Mouse (Mus musculus): ENCODE data around the gene Invs.

Gene Invs

GRCm38 (mm10) chr4:48407350-48408039 is 127.9 kb downstream of the Invs start:
- Histone ChIP-seq H3K36me3 (ENCODE audit: insufficient read depth, low read length) (no peaks in the 10 kb centered on the region), H3K4me1 (replicated peaks; ENCODE audit: low read depth, low read length) (peaks cover 9% of the 10 kb centered on the region), H3K27me3 (ENCODE audit: insufficient read depth, low read length) (peaks cover 5% of the 10 kb centered on the region), H3K9me3 (ENCODE audit: low read length) (no peaks in the 10 kb centered on the region), H3K4me3 (replicated peaks; ENCODE audit: low read length) (peak overlapping the region; percentile 60)
- TF ChIP-seq CTCF (conservative IDR thresholded peaks at IDR 0.05; ENCODE audit: low read length): peak; percentile 98
- TF ChIP-seq NANOG (IDR thresholded peaks at IDR 0.05; ENCODE audit: borderline replicate concordance, low read length): no peak

- no peaks in the 10 kb centered on the region for H3K9me3 ChIP-seq (ENCODE audit: low read length)
- no peak overlapping the region for H3K4me3 ChIP-seq (replicated peaks; ENCODE audit: low read length)
- peaks cover 5% of the 10 kb centered on the region for H3K27me3 ChIP-seq (ENCODE audit: insufficient read depth, low read length)
- H3K4me1 ChIP-seq (replicated peaks; ENCODE audit: low read depth, low read length): no peaks in the 10 kb centered on the region
- no peak for TF ChIP-seq CTCF (conservative IDR thresholded peaks at IDR 0.05; ENCODE audit: low read length)
- TF ChIP-seq POU5F1 (IDR thresholded peaks at IDR 0.05; ENCODE audit: borderline replicate concordance, low read length): no peak
- no peak for TF ChIP-seq NANOG (IDR thresholded peaks at IDR 0.05; ENCODE audit: borderline replicate concordance, low read length)
- H3K36me3 ChIP-seq (ENCODE audit: insufficient read depth, low read length): no peaks in the 10 kb centered on the region
These were observed 133.9 kb downstream of the Invs start for GRCm38 (mm10) chr4:48413473-48413872.

- Histone ChIP-seq H3K36me3 (ENCODE audit: insufficient read depth, low read length) (no peaks in the 10 kb centered on the region), H3K4me1 (replicated peaks; ENCODE audit: low read depth, low read length) (no peaks in the 10 kb centered on the region), H3K27me3 (ENCODE audit: insufficient read depth, low read length) (no peaks in the 10 kb centered on the region), H3K4me3 (replicated peaks; ENCODE audit: low read length) (no peak overlapping the region), H3K9me3 (ENCODE audit: low read length) (no peaks in the 10 kb centered on the region)
- TF ChIP-seq CTCF (conservative IDR thresholded peaks at IDR 0.05; ENCODE audit: low read length) (no peak), NANOG (IDR thresholded peaks at IDR 0.05; ENCODE audit: borderline replicate concordance, low read length) (no peak), POU5F1 (IDR thresholded peaks at IDR 0.05; ENCODE audit: borderline replicate concordance, low read length) (no peak)
These were observed 136.3 kb downstream of the Invs start for GRCm38 (mm10) chr4:48415838-48416335.

DNA sequence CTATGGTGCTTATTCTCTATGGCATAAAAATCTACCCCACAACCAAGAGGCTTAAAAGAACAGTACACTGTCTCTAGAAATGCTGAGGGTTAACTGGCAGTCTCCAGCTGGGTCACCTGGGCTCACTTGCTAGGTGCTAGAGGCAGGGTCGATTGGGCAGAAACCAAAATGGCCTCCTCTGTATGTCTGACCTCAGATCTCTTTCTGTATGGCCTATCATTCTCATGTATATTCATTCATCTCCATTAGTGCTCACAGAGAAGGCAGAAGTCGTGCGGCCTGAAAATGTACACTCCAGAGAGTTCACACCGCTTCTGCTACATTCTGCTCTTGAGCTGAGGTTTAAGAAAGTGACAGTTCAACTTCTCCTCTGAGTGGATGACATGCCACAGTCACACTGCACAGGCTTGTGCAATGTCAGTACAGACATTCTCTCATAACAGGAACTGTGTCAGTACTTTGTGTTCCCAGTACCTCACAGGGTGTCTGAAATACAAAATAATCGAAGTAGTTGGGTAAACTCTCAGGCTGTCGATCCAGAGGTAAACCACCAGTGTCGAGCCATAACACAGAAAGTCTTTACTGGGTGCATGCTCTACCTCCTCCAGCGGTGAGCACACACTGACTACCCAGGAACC is 139.4 kb downstream of the Invs start:
- Histone ChIP-seq H3K4me1 (replicated peaks; ENCODE audit: low read depth, low read length) (peaks cover 13% of the 10 kb centered on the region), H3K27me3 (ENCODE audit: insufficient read depth, low read length) (no peaks in the 10 kb centered on the region), H3K36me3 (ENCODE audit: insufficient read depth, low read length) (peaks cover 24% of the 10 kb centered on the region), H3K9me3 (ENCODE audit: low read length) (no peaks in the 10 kb centered on the region), H3K4me3 (replicated peaks; ENCODE audit: low read length) (no peak overlapping the region)
- no peak for TF ChIP-seq CTCF (conservative IDR thresholded peaks at IDR 0.05; ENCODE audit: low read length)
- TF ChIP-seq POU5F1 (IDR thresholded peaks at IDR 0.05; ENCODE audit: borderline replicate concordance, low read length): no peak
- TF ChIP-seq NANOG (IDR thresholded peaks at IDR 0.05; ENCODE audit: borderline replicate concordance, low read length): no peak

DNA sequence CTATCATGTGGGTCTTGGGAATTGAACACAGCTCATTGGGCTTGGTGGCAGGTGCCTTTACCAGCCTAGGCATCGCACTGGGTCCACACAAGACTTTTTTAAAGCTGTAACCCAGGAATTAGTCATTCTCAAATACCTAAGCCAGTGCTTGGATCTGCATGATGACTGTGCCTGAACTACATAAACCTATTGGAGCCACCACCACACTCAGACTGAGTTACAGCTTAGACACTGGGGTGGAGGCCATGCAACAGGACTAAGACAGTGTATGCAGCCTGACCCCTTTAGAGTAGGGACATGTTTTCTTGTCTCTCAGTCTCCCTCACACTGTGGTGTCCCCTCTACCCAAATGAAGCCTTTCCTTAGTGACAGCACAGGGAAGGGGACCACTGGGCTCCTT is 143.1 kb downstream of the Invs start:
- Histone ChIP-seq H3K36me3 (ENCODE audit: insufficient read depth, low read length) (peaks cover 47% of the 10 kb centered on the region), H3K9me3 (ENCODE audit: low read length) (no peaks in the 10 kb centered on the region), H3K4me3 (replicated peaks; ENCODE audit: low read length) (no peak overlapping the region), H3K27me3 (ENCODE audit: insufficient read depth, low read length) (no peaks in the 10 kb centered on the region), H3K4me1 (replicated peaks; ENCODE audit: low read depth, low read length) (peaks cover 39% of the 10 kb centered on the region)
- no peak for TF ChIP-seq NANOG (IDR thresholded peaks at IDR 0.05; ENCODE audit: borderline replicate concordance, low read length)
- no peak for TF ChIP-seq POU5F1 (IDR thresholded peaks at IDR 0.05; ENCODE audit: borderline replicate concordance, low read length)
- TF ChIP-seq CTCF (conservative IDR thresholded peaks at IDR 0.05; ENCODE audit: low read length): no peak

DNA sequence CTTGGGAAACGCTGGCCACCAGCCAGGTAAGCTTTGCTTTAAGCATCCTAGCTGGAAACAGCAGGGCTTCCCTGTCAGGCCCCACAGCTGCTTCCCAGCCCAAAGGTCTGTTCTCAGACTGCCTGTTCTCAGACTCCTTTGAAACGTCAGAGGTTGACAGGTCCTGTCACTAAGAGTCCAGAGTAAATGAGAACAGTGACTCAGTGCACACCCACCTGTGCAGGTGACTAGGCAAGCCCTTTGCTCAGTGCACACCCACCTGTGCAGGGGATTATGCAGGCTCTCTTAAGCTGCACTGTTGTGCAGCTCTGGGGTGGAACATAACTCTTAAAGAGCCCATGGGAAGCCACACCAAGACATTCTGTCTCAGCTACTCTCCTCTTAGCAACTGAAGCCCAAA is 144.2 kb downstream of the Invs start:
- Histone ChIP-seq H3K4me1 (replicated peaks; ENCODE audit: low read depth, low read length) (peaks cover 47% of the 10 kb centered on the region), H3K36me3 (ENCODE audit: insufficient read depth, low read length) (peaks cover 58% of the 10 kb centered on the region)
- TF ChIP-seq NANOG (IDR thresholded peaks at IDR 0.05; ENCODE audit: borderline replicate concordance, low read length): no peak
- no peak for TF ChIP-seq CTCF (conservative IDR thresholded peaks at IDR 0.05; ENCODE audit: low read length)
- TF ChIP-seq POU5F1 (IDR thresholded peaks at IDR 0.05; ENCODE audit: borderline replicate concordance, low read length): no peak

DNA sequence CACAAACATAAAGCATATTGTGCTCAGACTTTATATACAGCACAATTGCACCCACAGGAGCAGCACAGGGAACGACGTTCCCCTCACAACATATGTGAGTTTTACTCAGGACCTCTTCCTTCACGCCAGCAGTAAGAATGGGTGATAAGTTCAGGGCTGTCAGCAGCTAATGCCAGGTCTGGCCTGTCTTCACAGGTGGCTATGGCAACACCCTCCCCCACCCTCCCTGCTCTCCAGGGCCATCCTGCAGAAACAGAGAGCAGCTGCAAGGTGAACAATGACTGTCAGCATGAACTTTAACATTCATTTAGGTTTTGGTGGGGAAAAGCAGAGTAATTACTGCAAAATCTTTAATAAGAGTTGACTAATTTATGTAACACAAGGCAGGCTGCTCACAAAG is 147.9 kb downstream of the Invs start:
- TF ChIP-seq CTCF (conservative IDR thresholded peaks at IDR 0.05; ENCODE audit: low read length): no peak
- no peak for TF ChIP-seq NANOG (IDR thresholded peaks at IDR 0.05; ENCODE audit: borderline replicate concordance, low read length)
- TF ChIP-seq POU5F1 (IDR thresholded peaks at IDR 0.05; ENCODE audit: borderline replicate concordance, low read length): no peak
- H3K36me3 ChIP-seq (ENCODE audit: insufficient read depth, low read length): peaks cover 82% of the 10 kb centered on the region
- no peak overlapping the region for H3K4me3 ChIP-seq (replicated peaks; ENCODE audit: low read length)

More for the DNA sequence above, 144.2 kb downstream of the Invs start:
- no peaks in the 10 kb centered on the region for H3K27me3 ChIP-seq (ENCODE audit: insufficient read depth, low read length)
- no peaks in the 10 kb centered on the region for H3K9me3 ChIP-seq (ENCODE audit: low read length)
- H3K4me3 ChIP-seq (replicated peaks; ENCODE audit: low read length): no peak overlapping the region

DNA sequence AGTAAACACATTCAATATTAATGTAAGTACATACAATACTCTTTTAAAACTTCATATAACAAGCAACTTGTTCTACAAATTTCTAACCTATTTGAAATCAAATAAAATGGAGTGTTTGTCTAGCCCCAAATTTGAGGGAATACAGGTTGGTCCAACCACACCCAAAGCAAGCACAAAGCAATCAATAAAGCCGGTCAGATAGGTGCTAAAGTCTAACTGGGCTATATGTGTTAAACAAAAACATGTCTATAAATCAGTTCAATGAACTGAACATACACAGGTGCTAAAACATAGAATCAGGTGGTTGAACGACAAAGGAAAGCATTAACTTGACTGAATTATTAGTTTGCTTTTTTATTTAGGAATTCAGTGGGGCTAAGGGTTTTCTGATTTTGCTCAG is 148.5 kb downstream of the Invs start:
- TF ChIP-seq POU5F1 (IDR thresholded peaks at IDR 0.05; ENCODE audit: borderline replicate concordance, low read length) (no peak), CTCF (conservative IDR thresholded peaks at IDR 0.05; ENCODE audit: low read length) (no peak), NANOG (IDR thresholded peaks at IDR 0.05; ENCODE audit: borderline replicate concordance, low read length) (no peak)
- Histone ChIP-seq H3K9me3 (ENCODE audit: low read length) (no peaks in the 10 kb centered on the region), H3K36me3 (ENCODE audit: insufficient read depth, low read length) (peaks cover 82% of the 10 kb centered on the region), H3K4me1 (replicated peaks; ENCODE audit: low read depth, low read length) (peaks cover 39% of the 10 kb centered on the region), H3K27me3 (ENCODE audit: insufficient read depth, low read length) (no peaks in the 10 kb centered on the region), H3K4me3 (replicated peaks; ENCODE audit: low read length) (no peak overlapping the region)

More for the DNA sequence above, 147.9 kb downstream of the Invs start:
- H3K27me3 ChIP-seq (ENCODE audit: insufficient read depth, low read length): no peaks in the 10 kb centered on the region
- H3K9me3 ChIP-seq (ENCODE audit: low read length): no peaks in the 10 kb centered on the region
- H3K4me1 ChIP-seq (replicated peaks; ENCODE audit: low read depth, low read length): peaks cover 38% of the 10 kb centered on the region
